In genomic region chr2:162814205-162814604, GRCm38 (mm10) we compare ENCODE assay signal across 8 mouse cellular contexts.
DNase-seq lines count a peak whose midpoint lies in the region; ATAC-seq and TF ChIP-seq lines count a peak whose summit lies in the region.
"Had no signal": no experiment of that assay in that cellular context is flagged by ENCODE, and none has a peak within 500 bp of the region (broad histone marks: within the 10 kb centered on the region; RNA-seq: fewer than 3 reads in every experiment).

No protein-coding gene starts in this region.

- no peak overlapping the region for H3K9ac ChIP-seq in liver, embryonic 14.5 days (replicated peaks)
- H3K9ac ChIP-seq in liver, embryonic 11.5 days (ENCODE audit: low read depth, low read length), result no peak overlapping the region
- H3K9ac ChIP-seq in heart, embryonic 11.5 days (ENCODE audit: low read depth, low read length), result no peak overlapping the region
- H3K9ac ChIP-seq: embryonic facial prominence, embryonic 15.5 days had no signal

- no peak for DNase-seq in liver, embryonic 14.5 days (ENCODE audit: low read depth in 3 of 3, low spot score in 3 of 3)
- no peak for DNase-seq in liver, embryonic 11.5 days (ENCODE audit: low spot score)
- DNase-seq in brain, adult 2 months (ENCODE audit: low read depth, low spot score), result peak; percentile 60
- DNase-seq in embryo, embryonic 10 days (ENCODE audit: low spot score), result peak; percentile 49
- DNase-seq in kidney, postnatal 4 days, result peak; percentile 33 to 56
- DNase-seq in lung, postnatal 36 days, result no peak

- no peak for TF ChIP-seq EP300 in liver, embryonic 14.5 days (IDR thresholded peaks at IDR 0.05; ENCODE audit: low read depth)

- H3K27ac ChIP-seq in liver, embryonic 14.5 days, result no peak overlapping the region
- H3K27ac ChIP-seq in liver, embryonic 11.5 days (ENCODE audit: low read depth, low read length), result no peak overlapping the region
- H3K27ac ChIP-seq in heart, embryonic 11.5 days (ENCODE audit: low read depth, low read length), result no peak overlapping the region
- H3K27ac ChIP-seq: embryonic facial prominence, embryonic 15.5 days had no signal

- H3K4me1 ChIP-seq in liver, embryonic 14.5 days (replicated peaks; ENCODE audit: control insufficient read depth in 2 of 2, insufficient read depth in 2 of 2, low read length in 1 of 2), result no peaks in the 10 kb centered on the region
- H3K4me1 ChIP-seq in liver, embryonic 11.5 days (replicated peaks; ENCODE audit: control insufficient read depth, insufficient read depth, low read length), result no peaks in the 10 kb centered on the region
- H3K4me1 ChIP-seq in heart, embryonic 11.5 days (ENCODE audit: control insufficient read depth, insufficient read depth, low read length), result no peaks in the 10 kb centered on the region
- H3K4me1 ChIP-seq: embryonic facial prominence, embryonic 15.5 days had no signal

- H3K4me3 ChIP-seq in liver, embryonic 14.5 days (ENCODE audit: insufficient read depth in 1 of 2, low read depth in 2 of 2, low read length in 2 of 2), result no peak overlapping the region
- no peak overlapping the region for H3K4me3 ChIP-seq in liver, embryonic 11.5 days (ENCODE audit: low read depth, low read length)
- no peak overlapping the region for H3K4me3 ChIP-seq in heart, embryonic 11.5 days (ENCODE audit: low read depth, low read length)
- H3K4me3 ChIP-seq: embryonic facial prominence, embryonic 15.5 days had no signal

- no peaks in the 10 kb centered on the region for H3K9me3 ChIP-seq in liver, embryonic 14.5 days (ENCODE audit: control insufficient read depth, low read length)
- H3K9me3 ChIP-seq in liver, embryonic 11.5 days (ENCODE audit: control insufficient read depth, low read length), result no peaks in the 10 kb centered on the region
- no peaks in the 10 kb centered on the region for H3K9me3 ChIP-seq in heart, embryonic 11.5 days (replicated peaks; ENCODE audit: control insufficient read depth, low read length)
- H3K9me3 ChIP-seq: embryonic facial prominence, embryonic 15.5 days had no signal

- H3K36me3 ChIP-seq in liver, embryonic 14.5 days (replicated peaks; ENCODE audit: control insufficient read depth, insufficient read depth, low read depth), result no peaks in the 10 kb centered on the region
- H3K36me3 ChIP-seq in liver, embryonic 11.5 days (ENCODE audit: control insufficient read depth, insufficient read depth, low read length), result no peaks in the 10 kb centered on the region
- no peaks in the 10 kb centered on the region for H3K36me3 ChIP-seq in heart, embryonic 11.5 days (ENCODE audit: control insufficient read depth, insufficient read depth, low read length)
- H3K36me3 ChIP-seq: embryonic facial prominence, embryonic 15.5 days had no signal

- no peak overlapping the region for H3K4me2 ChIP-seq in liver, embryonic 14.5 days (ENCODE audit: low read depth)
- H3K4me2 ChIP-seq in liver, embryonic 11.5 days, result no peak overlapping the region
- H3K4me2 ChIP-seq in heart, embryonic 11.5 days, result no peak overlapping the region
- H3K4me2 ChIP-seq: embryonic facial prominence, embryonic 15.5 days had no signal

- no peaks in the 10 kb centered on the region for H3K27me3 ChIP-seq in liver, embryonic 14.5 days (ENCODE audit: control insufficient read depth, insufficient read depth, low read length)
- no peaks in the 10 kb centered on the region for H3K27me3 ChIP-seq in liver, embryonic 11.5 days (replicated peaks; ENCODE audit: control insufficient read depth, insufficient read depth, low read length)
- H3K27me3 ChIP-seq in heart, embryonic 11.5 days (ENCODE audit: control insufficient read depth, insufficient read depth, low read length), result no peaks in the 10 kb centered on the region
- H3K27me3 ChIP-seq: embryonic facial prominence, embryonic 15.5 days had no signal

- TF ChIP-seq CTCF in liver, embryonic 14.5 days (IDR thresholded peaks at IDR 0.05; ENCODE audit: low read depth), result peak; percentile 29; the same call in 1 of the 2 replicates

- no peak for ATAC-seq in liver, embryonic 14.5 days (ENCODE audit: insufficient read depth)
- no peak for ATAC-seq in liver, embryonic 11.5 days (replicated peaks; ENCODE audit: low FRiP score)
- ATAC-seq in heart, embryonic 11.5 days (replicated peaks; ENCODE audit: insufficient number of reproducible peaks, low FRiP score, low TSS enrichment), result no peak

- 37% methylated on average over 2 of the region's 2 CpGs for WGBS in liver, embryonic 14.5 days (ENCODE audit: insufficient replicate concordance)
- WGBS in liver, embryonic 11.5 days, result 52% methylated on average over 2 of the region's 2 CpGs
- 59% methylated on average over 2 of the region's 2 CpGs for WGBS in heart, embryonic 11.5 days (ENCODE audit: insufficient replicate concordance)

Comparison
In these comparisons a context has a peak if more than half of its experiments do, and no peak if none do; other contexts are left out.
1. DNase-seq: peak in brain, adult 2 months (single experiment), embryo, embryonic 10 days (single experiment) and kidney, postnatal 4 days (2 of 2); none in liver, embryonic 14.5 days (0 of 3), liver, embryonic 11.5 days (single experiment) and lung, postnatal 36 days (single experiment).